Mouse (Mus musculus): ENCODE data around the gene Cldn22. TPM values are rescaled to one million over a fixed set of nuclear protein-coding genes. Genes with fewer than 3 reads are reported as not detected.

Gene Cldn22
- polyA plus RNA-seq, 1 experiment from 2014 or later: not detected

DNA sequence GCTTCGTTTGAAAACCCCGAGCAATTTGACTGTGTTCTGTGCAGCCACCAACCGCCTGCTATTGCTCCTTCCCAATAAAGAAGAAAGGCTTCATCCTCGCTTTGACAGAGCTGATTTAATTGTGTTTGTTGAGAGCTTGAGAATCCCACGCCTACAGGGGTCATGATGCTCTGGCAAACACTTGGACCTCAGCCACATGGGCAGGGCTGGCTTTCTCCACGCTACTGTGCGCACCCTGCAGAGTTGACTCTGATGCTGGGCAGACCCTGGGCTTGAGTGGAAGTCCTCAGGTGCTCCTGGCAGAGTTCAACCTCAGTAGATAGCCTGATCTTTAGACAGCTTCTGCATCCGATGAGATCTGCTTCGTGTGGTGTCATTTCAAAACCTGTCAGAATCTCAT lies 32.3 kb upstream of the Cldn22 start:
- WGBS: 67% methylated on average over 9 of the region's 9 CpGs
- no peak overlapping the region for H3K9ac ChIP-seq (ENCODE audit: low read length)
- no peak overlapping the region for H3K4me3 ChIP-seq (ENCODE audit: low read length)
- H3K36me3 ChIP-seq (ENCODE audit: control insufficient read depth, insufficient read depth): no peaks in the 10 kb centered on the region
- no peak overlapping the region for H3K27ac ChIP-seq (ENCODE audit: low read length)
- H3K4me1 ChIP-seq (ENCODE audit: control insufficient read depth, insufficient read depth, low read length): peaks cover 4% of the 10 kb centered on the region; the same call in 1 of the 2 replicates
- no peaks in the 10 kb centered on the region for H3K27me3 ChIP-seq (ENCODE audit: control insufficient read depth, insufficient read depth, low read length)
- no peak for ATAC-seq (replicated peaks; ENCODE audit: extremely low read depth, insufficient read depth, low FRiP score)
- H3K4me2 ChIP-seq (ENCODE audit: low read depth, low read length): no peak overlapping the region
- no peaks in the 10 kb centered on the region for H3K9me3 ChIP-seq (replicated peaks; ENCODE audit: control insufficient read depth, low read length)

DNA sequence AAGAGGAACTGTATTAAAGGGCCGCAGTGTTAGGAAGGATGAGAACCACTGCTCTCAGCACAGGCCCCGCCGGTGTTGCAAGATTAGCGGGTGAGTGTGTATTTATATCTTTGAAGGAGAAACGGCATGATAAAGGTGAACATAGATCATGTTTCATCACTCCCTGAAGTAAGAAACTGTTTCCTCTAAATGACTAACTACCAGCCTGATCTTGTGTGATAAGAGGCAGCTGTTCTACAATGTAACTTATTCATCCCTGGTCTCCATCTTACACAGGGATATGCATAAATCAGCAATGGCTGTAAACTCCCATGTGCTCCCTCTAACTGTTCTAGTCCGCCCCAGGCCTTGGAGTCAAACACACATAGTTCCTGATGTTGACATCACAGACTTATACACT lies 24.8 kb upstream of the Cldn22 start:
- no peaks in the 10 kb centered on the region for H3K4me1 ChIP-seq (ENCODE audit: control insufficient read depth, insufficient read depth, low read length)
- H3K27me3 ChIP-seq (ENCODE audit: control insufficient read depth, insufficient read depth, low read length): no peaks in the 10 kb centered on the region
- H3K4me2 ChIP-seq (ENCODE audit: low read depth, low read length): no peak overlapping the region
- H3K36me3 ChIP-seq (ENCODE audit: control insufficient read depth, insufficient read depth): no peaks in the 10 kb centered on the region
- H3K9ac ChIP-seq (ENCODE audit: low read length): no peak overlapping the region
- H3K4me3 ChIP-seq (ENCODE audit: low read length): no peak overlapping the region
- H3K9me3 ChIP-seq (replicated peaks; ENCODE audit: control insufficient read depth, low read length): no peaks in the 10 kb centered on the region
- no peak for ATAC-seq (replicated peaks; ENCODE audit: extremely low read depth, insufficient read depth, low FRiP score)
- 49% methylated on average over 6 of the region's 6 CpGs for WGBS
- no peak overlapping the region for H3K27ac ChIP-seq (ENCODE audit: low read length)

DNA sequence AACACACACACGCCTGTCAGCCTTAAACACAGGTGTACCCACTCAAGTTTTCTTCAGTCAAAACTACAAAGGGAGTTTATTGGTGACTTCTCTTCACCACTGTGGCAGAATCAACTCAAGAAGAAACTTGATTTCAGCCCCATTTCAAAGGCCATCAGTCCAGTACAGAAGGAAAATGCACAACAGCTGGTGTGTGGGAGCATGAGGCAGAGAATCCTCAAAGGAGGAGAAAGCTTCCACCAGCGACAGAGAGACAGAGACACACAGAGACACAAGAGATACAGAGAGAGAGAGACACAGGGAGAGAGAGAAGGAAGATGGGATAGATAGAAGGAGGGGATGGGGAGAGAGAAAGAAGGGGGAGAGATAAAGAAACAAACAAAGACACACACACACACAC lies 21.9 kb upstream of the Cldn22 start:
- H3K9me3 ChIP-seq (replicated peaks; ENCODE audit: control insufficient read depth, low read length): no peaks in the 10 kb centered on the region
- H3K4me3 ChIP-seq (ENCODE audit: low read length): no peak overlapping the region
- WGBS: 69% methylated on average over 2 of the region's 2 CpGs
- H3K27me3 ChIP-seq (ENCODE audit: control insufficient read depth, insufficient read depth, low read length): no peaks in the 10 kb centered on the region
- no peaks in the 10 kb centered on the region for H3K36me3 ChIP-seq (ENCODE audit: control insufficient read depth, insufficient read depth)
- no peak for ATAC-seq (replicated peaks; ENCODE audit: extremely low read depth, insufficient read depth, low FRiP score)
- no peak overlapping the region for H3K9ac ChIP-seq (ENCODE audit: low read length)
- H3K27ac ChIP-seq (ENCODE audit: low read length): no peak overlapping the region
- no peaks in the 10 kb centered on the region for H3K4me1 ChIP-seq (ENCODE audit: control insufficient read depth, insufficient read depth, low read length)
- H3K4me2 ChIP-seq (ENCODE audit: low read depth, low read length): no peak overlapping the region

DNA sequence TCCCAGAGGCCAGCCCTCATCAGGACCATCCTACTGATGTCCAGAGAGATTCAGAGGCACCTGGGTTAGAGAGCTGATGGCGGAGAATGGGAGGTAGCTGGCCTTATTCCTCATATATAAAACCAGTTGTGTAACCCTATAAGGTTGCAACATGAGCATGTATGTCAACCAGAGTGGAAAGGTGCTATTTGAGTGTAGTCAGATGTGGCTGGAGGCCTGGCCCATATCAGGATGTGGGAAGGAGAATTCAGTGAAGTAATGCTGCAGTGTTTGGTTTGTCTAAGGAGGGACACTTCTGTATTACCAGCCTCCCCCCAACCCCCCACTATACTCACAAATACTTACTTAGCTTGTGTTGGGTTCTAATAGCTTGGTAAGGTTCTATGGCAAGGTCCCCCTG lies 20.0 kb upstream of the Cldn22 start:
- 70% methylated on average over 1 of the region's 1 CpGs for WGBS
- no peaks in the 10 kb centered on the region for H3K27me3 ChIP-seq (ENCODE audit: control insufficient read depth, insufficient read depth, low read length)
- ATAC-seq (replicated peaks; ENCODE audit: extremely low read depth, insufficient read depth, low FRiP score): no peak
- H3K4me2 ChIP-seq (ENCODE audit: low read depth, low read length): no peak overlapping the region
- no peak overlapping the region for H3K4me3 ChIP-seq (ENCODE audit: low read length)
- H3K27ac ChIP-seq (ENCODE audit: low read length): no peak overlapping the region
- no peaks in the 10 kb centered on the region for H3K4me1 ChIP-seq (ENCODE audit: control insufficient read depth, insufficient read depth, low read length)
- H3K9me3 ChIP-seq (replicated peaks; ENCODE audit: control insufficient read depth, low read length): no peaks in the 10 kb centered on the region
- no peak overlapping the region for H3K9ac ChIP-seq (ENCODE audit: low read length)
- no peaks in the 10 kb centered on the region for H3K36me3 ChIP-seq (ENCODE audit: control insufficient read depth, insufficient read depth)

DNA sequence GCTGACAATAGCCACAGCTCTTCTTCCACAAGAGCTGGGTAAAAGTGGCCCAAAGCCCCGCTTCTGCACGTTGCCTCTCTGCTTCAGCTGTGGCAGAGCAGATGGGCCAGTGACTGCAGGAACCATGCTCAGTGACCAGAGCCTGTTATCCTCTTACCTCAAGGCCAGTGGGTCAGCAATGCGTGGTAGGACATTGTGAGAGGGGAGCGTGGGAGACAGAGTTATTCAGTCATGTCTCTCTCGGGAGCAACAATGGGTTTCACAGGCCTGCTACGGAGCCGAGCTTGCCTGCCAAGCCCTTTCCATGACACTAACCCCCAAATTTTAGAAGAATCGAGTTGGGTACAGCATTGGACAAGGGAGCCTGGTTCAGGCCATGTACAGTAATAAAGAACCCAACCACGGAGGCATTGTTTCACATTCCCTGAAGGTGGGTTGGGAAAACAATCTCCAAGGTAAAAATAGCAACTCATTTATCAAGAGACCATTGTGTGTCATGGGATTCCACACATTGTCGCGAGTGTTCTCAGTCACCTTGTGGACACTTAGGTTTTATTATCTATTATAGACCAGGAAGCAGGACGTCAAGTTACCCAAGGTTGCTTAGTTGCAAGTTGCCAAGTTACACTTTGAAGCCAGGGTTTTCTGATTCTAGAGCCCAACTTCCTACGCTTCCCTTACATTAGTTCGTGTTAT lies 14.2 kb upstream of the Cldn22 start:
- Histone ChIP-seq H3K4me3 (ENCODE audit: low read length) (no peak overlapping the region), H3K36me3 (ENCODE audit: control insufficient read depth, insufficient read depth) (no peaks in the 10 kb centered on the region), H3K4me1 (ENCODE audit: control insufficient read depth, insufficient read depth, low read length) (peaks cover 3% of the 10 kb centered on the region), H3K9me3 (replicated peaks; ENCODE audit: control insufficient read depth, low read length) (no peaks in the 10 kb centered on the region), H3K27me3 (ENCODE audit: control insufficient read depth, insufficient read depth, low read length) (no peaks in the 10 kb centered on the region), H3K27ac (ENCODE audit: low read length) (no peak overlapping the region), H3K4me2 (ENCODE audit: low read depth, low read length) (no peak overlapping the region), H3K9ac (ENCODE audit: low read length) (no peak overlapping the region)
- 63% methylated on average over 14 of the region's 14 CpGs for WGBS
- ATAC-seq (replicated peaks; ENCODE audit: extremely low read depth, insufficient read depth, low FRiP score): no peak

DNA sequence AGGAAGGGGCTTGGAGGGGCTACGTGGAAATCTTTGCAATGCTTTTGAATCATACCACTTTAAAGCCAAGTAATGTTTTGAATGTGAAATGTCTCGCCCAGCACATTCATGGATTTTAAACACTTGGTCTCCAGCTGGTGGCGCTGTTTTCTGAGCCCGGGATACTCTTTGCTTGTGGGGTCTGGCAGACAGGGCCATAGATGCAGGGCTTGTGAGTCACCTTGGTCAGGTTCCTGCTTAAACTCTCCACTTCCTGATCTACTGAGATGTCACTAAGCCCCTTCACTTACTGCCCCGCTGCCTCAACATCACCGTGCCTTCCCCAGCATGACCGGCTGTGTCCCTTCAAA lies 13.6 kb upstream of the Cldn22 start:
- H3K27ac ChIP-seq (ENCODE audit: low read length): no peak overlapping the region
- no peak overlapping the region for H3K9ac ChIP-seq (ENCODE audit: low read length)
- H3K36me3 ChIP-seq (ENCODE audit: control insufficient read depth, insufficient read depth): no peaks in the 10 kb centered on the region
- 71% methylated on average over 7 of the region's 7 CpGs for WGBS
- H3K9me3 ChIP-seq (replicated peaks; ENCODE audit: control insufficient read depth, low read length): no peaks in the 10 kb centered on the region
- ATAC-seq (replicated peaks; ENCODE audit: extremely low read depth, insufficient read depth, low FRiP score): no peak
- H3K4me3 ChIP-seq (ENCODE audit: low read length): no peak overlapping the region
- no peak overlapping the region for H3K4me2 ChIP-seq (ENCODE audit: low read depth, low read length)
- H3K4me1 ChIP-seq (ENCODE audit: control insufficient read depth, insufficient read depth, low read length): peaks cover 3% of the 10 kb centered on the region
- no peaks in the 10 kb centered on the region for H3K27me3 ChIP-seq (ENCODE audit: control insufficient read depth, insufficient read depth, low read length)

DNA sequence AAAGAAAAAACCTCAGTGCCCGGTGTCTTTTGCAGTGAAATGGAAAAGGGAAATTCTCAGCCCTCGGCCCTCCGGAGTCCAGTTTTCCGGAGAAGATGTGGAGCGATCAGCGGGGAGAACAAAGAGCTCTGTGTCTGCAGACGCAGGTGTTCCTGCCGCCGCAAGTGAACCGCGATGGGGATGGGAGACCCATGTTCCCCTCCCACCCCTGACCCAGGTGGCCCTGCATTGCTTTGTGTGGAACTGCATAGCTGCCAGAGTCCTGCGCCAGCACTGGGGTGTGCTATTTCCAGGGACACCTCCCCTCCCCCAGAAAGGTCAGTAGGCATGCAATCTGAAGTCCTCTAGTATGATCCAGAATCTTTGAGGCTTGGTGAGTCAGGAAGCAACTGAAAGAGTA lies 13.1 kb upstream of the Cldn22 start:
- Histone ChIP-seq H3K9me3 (replicated peaks; ENCODE audit: control insufficient read depth, low read length) (no peaks in the 10 kb centered on the region), H3K4me2 (ENCODE audit: low read depth, low read length) (no peak overlapping the region), H3K27me3 (ENCODE audit: control insufficient read depth, insufficient read depth, low read length) (no peaks in the 10 kb centered on the region), H3K9ac (ENCODE audit: low read length) (no peak overlapping the region), H3K36me3 (ENCODE audit: control insufficient read depth, insufficient read depth) (no peaks in the 10 kb centered on the region), H3K27ac (ENCODE audit: low read length) (no peak overlapping the region), H3K4me1 (ENCODE audit: control insufficient read depth, insufficient read depth, low read length) (peaks cover 3% of the 10 kb centered on the region), H3K4me3 (ENCODE audit: low read length) (no peak overlapping the region)
- WGBS: 84% methylated on average over 12 of the region's 12 CpGs
- ATAC-seq (replicated peaks; ENCODE audit: extremely low read depth, insufficient read depth, low FRiP score): no peak

DNA sequence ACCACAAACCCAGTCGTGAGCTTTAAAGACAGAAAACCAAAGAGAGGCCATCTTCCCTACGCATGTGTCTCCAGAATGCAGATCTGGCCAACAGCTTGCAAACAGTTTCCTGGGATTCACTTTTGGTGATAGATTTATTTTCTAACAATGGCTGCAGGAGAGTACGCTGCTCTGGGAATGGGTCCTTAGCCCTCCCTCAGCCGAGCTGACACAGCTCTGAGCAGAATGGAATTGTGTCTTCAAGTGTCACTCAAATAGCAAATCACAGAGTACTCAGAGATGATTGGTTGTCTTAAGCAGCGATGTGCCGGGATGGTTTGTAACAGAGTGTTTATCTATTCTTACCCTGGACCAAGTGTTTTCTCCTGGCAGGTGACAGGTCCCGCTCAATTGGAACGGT lies 5.2 kb upstream of the Cldn22 start:
- H3K9me3 ChIP-seq (replicated peaks; ENCODE audit: control insufficient read depth, low read length): no peaks in the 10 kb centered on the region
- H3K36me3 ChIP-seq (ENCODE audit: control insufficient read depth, insufficient read depth): no peaks in the 10 kb centered on the region
- ATAC-seq (replicated peaks; ENCODE audit: extremely low read depth, insufficient read depth, low FRiP score): no peak
- no peaks in the 10 kb centered on the region for H3K27me3 ChIP-seq (ENCODE audit: control insufficient read depth, insufficient read depth, low read length)
- no peak overlapping the region for H3K4me3 ChIP-seq (ENCODE audit: low read length)
- H3K4me2 ChIP-seq (ENCODE audit: low read depth, low read length): no peak overlapping the region
- H3K27ac ChIP-seq (ENCODE audit: low read length): no peak overlapping the region
- no peak overlapping the region for H3K9ac ChIP-seq (ENCODE audit: low read length)
- WGBS: 76% methylated on average over 8 of the region's 8 CpGs
- no peaks in the 10 kb centered on the region for H3K4me1 ChIP-seq (ENCODE audit: control insufficient read depth, insufficient read depth, low read length)

DNA sequence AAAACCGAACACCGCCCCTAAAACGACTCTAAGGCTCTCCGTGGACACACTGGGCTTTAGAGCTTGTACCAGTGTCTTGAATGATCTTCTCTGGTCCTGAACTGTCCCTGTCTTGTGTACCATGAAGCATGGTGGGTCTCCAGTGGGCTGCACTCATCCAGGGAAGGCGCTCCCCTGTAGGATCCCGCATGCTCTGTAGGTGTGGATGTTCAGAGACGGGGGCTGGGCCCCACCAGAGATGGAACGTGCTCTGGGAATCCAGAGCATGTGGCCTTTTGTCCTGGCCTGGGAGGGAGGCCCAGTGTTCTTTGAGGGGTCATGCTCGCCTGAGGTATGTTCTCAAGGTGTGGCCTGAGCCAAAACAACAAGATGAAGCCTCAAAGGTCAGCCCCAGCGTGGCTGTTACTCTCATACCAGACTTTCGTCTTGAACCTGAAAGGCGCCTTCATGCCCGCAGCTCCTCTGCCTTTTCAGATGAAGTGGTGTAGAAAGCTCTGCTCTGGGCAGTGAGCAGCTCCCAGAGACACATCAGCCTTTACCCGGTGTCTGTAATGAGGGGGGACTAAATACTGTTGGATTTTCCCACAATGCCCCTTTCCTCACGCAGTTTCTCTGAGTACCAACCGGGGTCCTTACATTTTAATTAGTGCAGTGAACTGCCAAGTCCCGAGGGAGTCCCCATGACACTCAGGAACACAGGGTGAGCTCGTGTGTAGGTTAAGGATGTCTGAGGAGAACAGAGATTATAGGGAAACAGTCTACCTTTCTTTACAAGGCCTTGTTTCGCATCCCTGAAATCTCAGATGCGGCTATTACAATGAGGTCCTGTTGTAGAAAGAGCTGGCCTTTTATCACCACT lies 3.1 kb upstream of the Cldn22 start:
- Histone ChIP-seq H3K4me3 (ENCODE audit: low read length) (no peak overlapping the region), H3K9me3 (replicated peaks; ENCODE audit: control insufficient read depth, low read length) (no peaks in the 10 kb centered on the region), H3K36me3 (ENCODE audit: control insufficient read depth, insufficient read depth) (no peaks in the 10 kb centered on the region), H3K4me1 (ENCODE audit: control insufficient read depth, insufficient read depth, low read length) (peaks cover 6% of the 10 kb centered on the region), H3K27me3 (ENCODE audit: control insufficient read depth, insufficient read depth, low read length) (no peaks in the 10 kb centered on the region), H3K9ac (ENCODE audit: low read length) (no peak overlapping the region), H3K27ac (ENCODE audit: low read length) (no peak overlapping the region), H3K4me2 (ENCODE audit: low read depth, low read length) (no peak overlapping the region)
- WGBS: 83% methylated on average over 20 of the region's 20 CpGs
- ATAC-seq (replicated peaks; ENCODE audit: extremely low read depth, insufficient read depth, low FRiP score): no peak
